In genomic region chr8:121903977-121904376, GRCm38 (mm10) we compare ENCODE assay signal across 12 mouse cellular contexts. TPM values are rescaled to one million over a fixed set of nuclear protein-coding genes. Genes with fewer than 3 reads are reported as not detected.
A peak's percentile ranks its signal among the peaks of the same experiment; 100 is the strongest.
DNase-seq lines count a peak whose midpoint lies in the region; ATAC-seq lines count a peak whose summit lies in the region.
"Had no signal": no experiment of that assay in that cellular context is flagged by ENCODE, and none has a peak within 500 bp of the region (broad histone marks: within the 10 kb centered on the region; RNA-seq: fewer than 3 reads in every experiment).

No protein-coding gene starts in this region.

- peaks cover 87% of the 10 kb centered on the region for H3K4me1 ChIP-seq in erythroblast, embryonic 14.5 days (ENCODE audit: control insufficient read depth)
- H3K4me1 ChIP-seq in midbrain, embryonic 13.5 days (replicated peaks): peaks cover 47% of the 10 kb centered on the region
- H3K4me1 ChIP-seq in midbrain, embryonic 10.5 days: peaks cover 90% of the 10 kb centered on the region
- peaks cover 56% of the 10 kb centered on the region for H3K4me1 ChIP-seq in hindbrain, embryonic 15.5 days (replicated peaks)

- H3K9me3 ChIP-seq in erythroblast, embryonic 14.5 days (ENCODE audit: control insufficient read depth, low read length): no peaks in the 10 kb centered on the region
- no peaks in the 10 kb centered on the region for H3K9me3 ChIP-seq in midbrain, embryonic 13.5 days
- no peaks in the 10 kb centered on the region for H3K9me3 ChIP-seq in midbrain, embryonic 10.5 days (replicated peaks)
- H3K9me3 ChIP-seq in hindbrain, embryonic 15.5 days: no peaks in the 10 kb centered on the region
- H3K9me3 ChIP-seq: heart, embryonic 12.5 days had no signal

- H3K36me3 ChIP-seq in erythroblast, embryonic 14.5 days (ENCODE audit: control insufficient read depth): peaks cover 70% of the 10 kb centered on the region
- H3K36me3 ChIP-seq in midbrain, embryonic 13.5 days: no peaks in the 10 kb centered on the region
- H3K36me3 ChIP-seq in midbrain, embryonic 10.5 days: no peaks in the 10 kb centered on the region
- H3K36me3 ChIP-seq in hindbrain, embryonic 15.5 days: no peaks in the 10 kb centered on the region
- H3K36me3 ChIP-seq: heart, embryonic 12.5 days had no signal

- WGBS in midbrain, embryonic 13.5 days: 69% methylated on average over 6 of the region's 6 CpGs
- WGBS in midbrain, embryonic 10.5 days: 73% methylated on average over 6 of the region's 6 CpGs
- 62% methylated on average over 6 of the region's 6 CpGs for WGBS in hindbrain, embryonic 15.5 days

- H3K9ac ChIP-seq in midbrain, embryonic 13.5 days (replicated peaks): no peak overlapping the region
- H3K9ac ChIP-seq in hindbrain, embryonic 15.5 days: no peak overlapping the region
- H3K9ac ChIP-seq: heart, embryonic 12.5 days had no signal

- no peak for DNase-seq in midbrain, embryonic 10.5 days (ENCODE audit: low spot score)
- DNase-seq in gastrocnemius, postnatal 10 days: no peak
- DNase-seq in embryo, embryonic 9.5 days (ENCODE audit: extremely low spot score): no peak
- DNase-seq: lung, adult 2 months; retina, postnatal 1 day; thymus, postnatal 4 days had no signal

- H3K27ac ChIP-seq in midbrain, embryonic 13.5 days: no peak overlapping the region
- H3K27ac ChIP-seq in midbrain, embryonic 10.5 days (replicated peaks): no peak overlapping the region
- no peak overlapping the region for H3K27ac ChIP-seq in hindbrain, embryonic 15.5 days (replicated peaks)

- H3K4me3 ChIP-seq in erythroblast, embryonic 14.5 days (replicated peaks): peak overlapping the region; percentile 100
- H3K4me3 ChIP-seq in midbrain, embryonic 13.5 days (replicated peaks): peak overlapping the region; percentile 4; the same call in 1 of the 2 replicates
- H3K4me3 ChIP-seq in midbrain, embryonic 10.5 days: no peak overlapping the region
- H3K4me3 ChIP-seq in hindbrain, embryonic 15.5 days: peak overlapping the region; percentile 75; the same call in 1 of the 2 replicates
- H3K4me3 ChIP-seq: heart, embryonic 12.5 days had no signal

- no peak for ATAC-seq in erythroblast, adult 5-6 weeks (replicated peaks; ENCODE audit: low FRiP score, poor library complexity, severe bottlenecking)
- ATAC-seq in midbrain, embryonic 13.5 days: no peak
- ATAC-seq in hindbrain, embryonic 15.5 days (ENCODE audit: low FRiP score, low read depth): no peak
- no peak for ATAC-seq in CD4-positive, CD25-positive, alpha-beta regulatory T cell, adult 4 months

- no peaks in the 10 kb centered on the region for H3K27me3 ChIP-seq in erythroblast, embryonic 14.5 days (ENCODE audit: control insufficient read depth)
- peaks cover 12% of the 10 kb centered on the region for H3K27me3 ChIP-seq in midbrain, embryonic 13.5 days
- peaks cover 13% of the 10 kb centered on the region for H3K27me3 ChIP-seq in midbrain, embryonic 10.5 days (ENCODE audit: low read depth, poor library complexity, severe bottlenecking)
- H3K27me3 ChIP-seq in hindbrain, embryonic 15.5 days: no peaks in the 10 kb centered on the region; the same call in 1 of the 2 replicates
- H3K27me3 ChIP-seq: heart, embryonic 12.5 days had no signal

- H3K4me2 ChIP-seq in midbrain, embryonic 13.5 days (replicated peaks): no peak overlapping the region
- H3K4me2 ChIP-seq in hindbrain, embryonic 15.5 days: no peak overlapping the region

RNA-seq across cellular contexts. Expression of gene Slc7a5, which starts 3.5 kb away (rescaled TPM):
- 12.4 and 35.9 TPM in 2 replicates for polyA plus RNA-seq in erythroblast, embryonic 14.5 days (2012)
- total RNA-seq in erythroblast, adult 5-6 weeks (2015; ENCODE audit: low replicate concordance): 137 and 171 TPM in 2 replicates
- 151 and 182 TPM in 2 replicates for total RNA-seq in erythroblast, adult 5-6 weeks (2017; ENCODE audit: low replicate concordance)
- polyA plus RNA-seq in midbrain, embryonic 13.5 days (2015; fragmentation: Nextera tagmentation; extraction: Ambion mirVana): 34.2 and 37.3 TPM in 2 replicates
- 29.3 and 32.7 TPM in 2 replicates for polyA plus RNA-seq in midbrain, embryonic 10.5 days (2016; fragmentation: Nextera tagmentation; extraction: Ambion mirVana)
- 52.9 and 59.2 TPM in 2 replicates for polyA plus RNA-seq in hindbrain, embryonic 15.5 days (2015; fragmentation: Nextera tagmentation; extraction: Ambion mirVana)
- total RNA-seq in gastrocnemius, postnatal 10 days (2021): 10 to 100 TPM in 1 of 2 experiments, 1 to 10 TPM in 1; 8.1 to 10.7 TPM
- 1 to 10 TPM; 1.8 to 3.3 TPM for polyA plus RNA-seq in CD4-positive, CD25-positive, alpha-beta regulatory T cell, adult 4 months (2017; shearing (Covaris generic))

RNA-seq across cellular contexts. Expression of gene Car5a, which starts 40.7 kb away (rescaled TPM):
- polyA plus RNA-seq in erythroblast, embryonic 14.5 days (2012): 0.03 and 0.08 TPM in 2 replicates
- total RNA-seq in erythroblast, adult 5-6 weeks (2015; ENCODE audit: low replicate concordance): not detected in 2 replicates
- not detected in 2 replicates for total RNA-seq in erythroblast, adult 5-6 weeks (2017; ENCODE audit: low replicate concordance)
- 0.12 and 0.53 TPM in 2 replicates for polyA plus RNA-seq in midbrain, embryonic 13.5 days (2015; fragmentation: Nextera tagmentation; extraction: Ambion mirVana)
- polyA plus RNA-seq in midbrain, embryonic 10.5 days (2016; fragmentation: Nextera tagmentation; extraction: Ambion mirVana): 0.27 and 0.30 TPM in 2 replicates
- polyA plus RNA-seq in hindbrain, embryonic 15.5 days (2015; fragmentation: Nextera tagmentation; extraction: Ambion mirVana): 0.36 and 0.63 TPM in 2 replicates
- not detected for total RNA-seq in gastrocnemius, postnatal 10 days (2021)
- polyA plus RNA-seq in CD4-positive, CD25-positive, alpha-beta regulatory T cell, adult 4 months (2017; shearing (Covaris generic)): not detected
- polyA plus RNA-seq: heart, embryonic 12.5 days had no signal

RNA-seq across cellular contexts. Expression of gene Banp, which starts 45.6 kb away (rescaled TPM):
- 8.0 and 8.8 TPM in 2 replicates for polyA plus RNA-seq in erythroblast, embryonic 14.5 days (2012)
- 6.1 and 25.0 TPM in 2 replicates for total RNA-seq in erythroblast, adult 5-6 weeks (2015; ENCODE audit: low replicate concordance)
- total RNA-seq in erythroblast, adult 5-6 weeks (2017; ENCODE audit: low replicate concordance): 20.4 and 45.8 TPM in 2 replicates
- 59.0 and 62.4 TPM in 2 replicates for polyA plus RNA-seq in midbrain, embryonic 13.5 days (2015; fragmentation: Nextera tagmentation; extraction: Ambion mirVana)
- polyA plus RNA-seq in midbrain, embryonic 10.5 days (2016; fragmentation: Nextera tagmentation; extraction: Ambion mirVana): 53.2 and 64.6 TPM in 2 replicates
- 53.9 and 59.1 TPM in 2 replicates for polyA plus RNA-seq in hindbrain, embryonic 15.5 days (2015; fragmentation: Nextera tagmentation; extraction: Ambion mirVana)
- 10 to 100 TPM in 1 of 2 experiments, 1 to 10 TPM in 1; 6.0 to 11.1 TPM for total RNA-seq in gastrocnemius, postnatal 10 days (2021)
- polyA plus RNA-seq in CD4-positive, CD25-positive, alpha-beta regulatory T cell, adult 4 months (2017; shearing (Covaris generic)): 10 to 100 TPM; 34.5 to 47.5 TPM
